Mouse (Mus musculus) layer of hippocampus, adult 9-10 months (tissue): Measurements from ENCODE around the gene Lmtk2.

Experiments
- DNase-seq: peaks from one replicate; pipeline ENCODE4 v3.0.0; 2022; ENCODE audit warnings: low spot score

The Lmtk2 gene

DNA sequence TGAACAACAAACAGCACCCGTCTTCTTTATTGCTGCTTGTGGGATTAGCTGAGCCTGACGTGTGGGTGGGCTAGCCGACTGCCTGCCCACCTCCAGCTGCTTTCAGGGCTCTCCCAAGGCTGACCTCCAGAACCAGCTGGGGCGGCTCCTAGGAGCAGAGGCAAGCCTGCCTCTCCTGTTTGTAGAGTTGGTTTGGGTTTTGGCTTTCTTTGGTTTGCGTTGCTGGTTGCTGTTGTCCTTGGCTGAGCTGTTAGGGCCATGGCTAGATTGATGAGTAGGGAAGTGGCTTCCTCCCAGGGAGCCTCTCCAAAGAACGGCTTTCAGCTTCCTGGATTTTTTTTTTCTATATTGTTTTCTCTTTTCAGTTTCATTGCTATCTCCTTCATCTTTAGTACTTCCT is 78.0 kb downstream of the Lmtk2 start:
- no peak for DNase-seq

DNA sequence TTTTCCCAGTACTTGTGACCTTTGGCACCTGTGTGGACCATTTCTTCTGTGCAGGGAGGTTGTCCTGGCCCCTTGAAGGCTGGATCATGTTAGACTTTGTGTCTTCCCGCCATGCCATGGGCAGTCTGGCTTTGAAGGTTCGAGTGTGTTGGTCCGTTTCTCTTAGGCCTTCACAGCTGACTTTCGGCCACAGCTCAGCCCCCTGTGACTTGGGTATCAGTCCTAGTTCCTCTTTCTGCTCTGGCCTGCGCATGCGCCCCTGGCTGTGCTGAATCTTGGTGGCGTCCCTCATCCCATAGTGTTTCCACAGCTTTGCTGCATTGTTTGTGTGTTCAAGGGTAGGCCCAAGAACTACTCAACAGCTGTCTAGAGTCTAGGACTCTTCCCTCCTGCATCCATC is 81.0 kb downstream of the Lmtk2 start:
- no peak for DNase-seq

DNA sequence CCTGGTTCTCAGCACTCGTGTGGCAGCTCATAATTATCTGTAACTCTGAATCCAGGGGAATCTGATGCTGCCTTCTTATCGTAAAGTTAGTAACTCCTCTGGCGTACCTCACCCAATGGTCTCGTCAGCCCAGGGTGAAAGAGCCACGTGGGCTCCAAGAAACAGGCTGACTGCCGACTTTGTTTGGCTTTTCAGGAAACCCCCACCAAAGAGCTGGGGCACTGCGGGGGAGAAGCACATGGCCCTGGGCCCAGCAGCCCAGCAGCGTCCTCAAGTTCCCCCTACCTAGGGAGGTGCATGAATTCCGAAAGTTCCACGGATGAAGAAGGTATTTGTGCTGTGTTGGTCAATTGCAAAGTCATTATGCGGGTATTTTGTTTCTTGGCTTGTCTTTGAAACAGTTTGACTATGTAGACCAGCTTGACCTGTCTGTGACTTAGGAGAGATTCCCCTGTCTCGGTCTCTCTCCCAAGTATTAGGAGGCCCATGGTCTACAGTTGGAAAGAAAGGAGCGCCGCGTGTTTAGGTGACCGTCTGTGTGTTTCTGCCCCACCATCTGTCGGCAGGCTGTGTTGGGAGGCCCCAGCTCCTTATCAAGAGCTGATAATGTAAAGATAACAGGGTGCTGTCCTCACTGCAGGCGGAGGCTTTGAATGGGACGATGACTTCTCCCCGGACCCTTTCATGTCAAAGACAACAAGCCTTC is 82.5 kb downstream of the Lmtk2 start:
- no peak for DNase-seq

DNA sequence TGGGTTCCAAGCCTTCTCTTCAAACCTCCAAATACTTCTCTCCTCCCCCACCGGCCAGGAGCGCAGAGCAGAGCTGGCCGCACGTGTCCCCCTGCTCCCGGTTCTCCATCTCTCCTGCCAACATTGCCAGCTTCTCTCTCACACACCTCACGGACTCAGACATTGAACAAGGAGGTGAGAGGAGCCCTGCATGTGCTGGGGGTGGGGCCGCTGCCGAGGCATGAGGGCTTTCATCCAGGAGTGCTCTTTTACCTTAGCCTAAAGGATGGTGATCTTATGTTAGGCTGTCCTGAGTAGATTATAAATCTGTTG is 83.0 kb downstream of the Lmtk2 start:
- no peak for DNase-seq

DNA sequence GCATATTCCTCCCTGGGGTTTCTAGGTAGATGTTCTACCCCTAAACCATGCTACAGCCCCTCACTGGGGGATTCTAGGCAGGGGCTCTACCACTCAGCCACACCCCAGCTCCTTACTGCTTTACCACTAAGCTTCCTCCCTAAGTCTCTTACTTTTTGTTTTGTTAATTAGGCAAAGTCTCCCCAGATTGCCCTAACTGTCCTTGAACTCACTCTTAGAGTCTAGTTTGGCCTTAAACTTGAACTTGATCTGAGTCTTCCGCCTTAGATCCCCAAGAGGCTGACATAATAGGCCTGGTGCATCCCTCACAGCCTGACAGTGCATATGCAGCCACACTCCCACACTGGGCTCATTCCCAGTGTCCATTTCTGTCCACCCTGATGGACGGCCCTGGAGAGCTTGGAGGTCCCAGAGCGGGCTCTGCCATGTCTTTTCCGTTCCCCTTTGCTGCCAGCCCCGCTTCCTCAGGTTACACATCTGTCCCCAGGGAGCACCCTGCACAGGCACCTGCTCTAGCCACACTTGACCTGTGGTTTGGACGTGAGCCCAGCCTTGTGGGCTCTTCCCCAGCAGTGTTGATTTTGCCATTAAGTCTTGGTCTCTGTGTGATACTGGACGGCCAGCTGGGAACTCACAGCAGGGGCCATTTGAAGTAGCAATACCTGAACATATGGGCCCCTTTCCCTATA is 83.6 kb downstream of the Lmtk2 start:
- DNase-seq, result no peak

DNA sequence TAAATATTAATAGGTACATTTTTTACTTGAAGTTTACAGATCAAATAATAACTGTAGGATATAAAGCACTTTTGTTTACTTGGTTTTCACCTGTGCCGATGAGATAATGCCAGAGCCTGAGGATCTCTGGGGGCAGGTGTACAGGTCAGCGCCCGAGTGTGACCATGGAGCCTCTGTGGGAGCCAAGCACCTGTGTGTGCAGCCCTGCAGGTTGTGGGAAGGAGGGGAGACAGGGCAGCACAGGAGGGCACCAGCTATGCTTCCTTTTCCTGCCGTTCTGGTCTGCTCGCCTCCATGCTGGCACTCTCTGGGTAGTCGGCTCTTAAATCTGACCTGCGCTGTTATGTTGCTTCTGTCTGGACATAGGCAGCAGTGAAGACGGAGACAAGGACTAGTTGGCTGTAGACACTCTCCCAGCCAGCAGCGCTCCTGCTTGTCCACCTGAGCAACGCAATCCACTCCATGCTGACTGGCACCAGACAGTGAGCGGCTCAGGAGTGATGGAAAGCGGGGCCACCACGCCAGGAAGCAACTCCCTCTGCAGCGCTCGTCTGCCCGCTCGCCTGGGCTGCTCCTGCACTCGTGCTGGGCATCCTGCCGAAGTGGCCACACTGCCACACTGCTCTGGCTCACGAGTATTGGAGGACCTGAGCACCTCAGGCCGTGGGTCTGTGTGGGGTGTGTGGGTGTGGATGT is 84.3 kb downstream of the Lmtk2 start:
- no peak for DNase-seq

DNA sequence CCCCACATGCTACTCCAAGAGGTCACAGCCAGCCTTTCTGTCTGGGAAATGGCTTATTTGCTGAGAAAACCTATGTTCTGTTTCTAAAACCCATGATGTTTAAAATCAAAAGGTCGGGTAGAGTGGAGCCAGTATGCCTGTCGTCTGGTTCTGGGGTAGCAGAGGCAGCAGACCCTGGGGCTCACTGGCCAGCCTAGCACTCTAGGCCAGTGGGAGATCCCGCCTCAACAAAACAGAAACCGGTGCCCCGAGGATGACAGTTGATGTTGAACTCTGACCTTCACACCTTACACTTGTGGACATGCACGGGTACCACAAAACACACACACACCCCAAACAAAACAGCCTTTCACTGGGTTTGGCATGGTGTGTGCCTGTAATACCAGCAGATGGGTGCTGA is 88.2 kb downstream of the Lmtk2 start:
- no peak for DNase-seq

DNA sequence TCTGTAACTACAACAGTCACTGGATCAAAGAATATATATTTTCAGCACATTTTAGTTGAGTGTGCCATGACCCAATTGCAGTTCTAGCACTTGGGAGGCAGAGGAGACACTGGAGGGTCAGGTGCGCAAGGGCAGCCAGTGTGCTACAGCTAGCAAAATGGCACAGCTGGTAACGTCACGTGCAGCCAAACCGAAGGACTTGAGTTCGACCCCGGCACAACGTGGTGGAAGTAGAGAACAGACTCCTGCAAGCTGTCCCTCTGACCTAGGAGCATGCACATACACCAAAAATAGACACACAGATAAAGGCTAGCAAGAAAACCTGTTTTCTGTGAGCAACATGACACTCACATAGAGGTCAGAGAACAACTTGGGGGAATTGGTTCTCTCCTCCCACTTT is 89.1 kb downstream of the Lmtk2 start:
- no peak for DNase-seq

DNA sequence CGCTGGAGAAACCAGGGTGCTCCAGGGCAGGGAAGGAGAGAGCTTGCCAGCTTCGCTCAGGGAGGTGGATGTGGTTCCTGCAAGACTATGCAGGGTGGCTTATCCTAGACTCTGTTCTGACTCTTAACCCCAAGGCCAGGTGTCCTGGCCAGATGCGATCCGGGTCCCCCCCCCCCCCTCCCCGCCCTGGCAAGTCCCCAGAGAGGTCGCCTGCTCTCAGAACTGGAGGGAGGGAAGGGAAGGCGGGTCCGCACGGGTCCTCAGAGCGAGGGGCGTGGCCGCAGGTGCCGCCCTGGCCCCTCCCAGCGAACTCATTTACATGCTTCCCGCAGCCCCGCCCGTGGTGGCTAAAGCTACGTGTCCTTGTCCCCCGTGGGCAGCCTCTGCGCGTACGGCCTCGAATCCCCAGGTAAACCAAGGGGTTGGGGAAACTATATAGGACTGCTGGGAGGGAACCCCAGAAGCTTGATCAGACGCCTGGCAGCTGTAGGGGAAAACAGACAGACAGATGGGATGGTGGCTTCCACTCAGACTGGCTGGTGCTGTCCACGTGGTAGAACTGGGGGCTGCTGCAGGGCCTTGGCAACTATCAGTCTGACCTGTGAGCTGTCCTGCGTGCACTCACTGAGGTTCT is 89.8 kb downstream of the Lmtk2 start, which contains the start of gene Bhlha15:
TSS of gene Bhlha15 (plus strand) at position 337 of the 634 bp plus-strand sequence.
- DNase-seq, result no peak

DNA sequence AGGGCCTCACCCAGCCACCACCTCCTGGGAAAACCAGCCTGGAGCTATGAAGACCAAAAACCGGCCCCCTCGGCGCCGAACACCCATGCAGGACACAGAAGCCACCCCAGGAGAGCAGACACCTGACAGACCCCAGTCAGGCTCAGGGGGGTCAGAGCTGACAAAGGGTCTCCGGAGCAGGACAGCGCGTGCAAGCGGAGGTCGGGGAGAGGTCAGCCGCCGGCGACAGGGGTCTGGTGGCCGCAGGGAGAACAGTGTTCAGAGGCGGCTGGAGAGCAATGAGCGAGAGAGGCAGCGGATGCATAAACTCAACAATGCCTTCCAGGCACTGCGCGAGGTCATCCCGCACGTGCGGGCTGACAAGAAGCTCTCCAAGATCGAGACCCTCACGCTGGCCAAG is 90.8 kb downstream of the Lmtk2 start:
- DNase-seq, result no peak

DNA sequence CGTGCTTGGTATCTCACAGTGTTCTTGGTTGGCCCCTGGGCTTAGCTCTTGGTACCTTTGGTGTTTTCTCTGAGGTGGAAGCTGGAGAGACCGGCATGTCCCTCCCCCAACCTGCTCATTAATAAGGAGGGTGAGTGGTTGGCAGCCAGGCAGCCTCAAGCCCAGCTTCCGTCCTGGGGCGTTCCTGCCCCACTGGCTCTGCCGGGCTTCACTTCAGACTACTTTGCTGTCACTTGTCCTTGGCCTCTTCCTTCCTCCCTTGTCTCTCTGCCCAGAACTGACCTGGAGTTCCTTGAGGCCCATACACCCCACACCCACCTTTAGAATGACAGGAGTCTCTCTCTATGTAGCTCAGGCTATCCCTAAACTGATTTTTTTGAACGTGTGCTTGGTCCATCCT is 92.4 kb downstream of the Lmtk2 start:
- no peak for DNase-seq

DNA sequence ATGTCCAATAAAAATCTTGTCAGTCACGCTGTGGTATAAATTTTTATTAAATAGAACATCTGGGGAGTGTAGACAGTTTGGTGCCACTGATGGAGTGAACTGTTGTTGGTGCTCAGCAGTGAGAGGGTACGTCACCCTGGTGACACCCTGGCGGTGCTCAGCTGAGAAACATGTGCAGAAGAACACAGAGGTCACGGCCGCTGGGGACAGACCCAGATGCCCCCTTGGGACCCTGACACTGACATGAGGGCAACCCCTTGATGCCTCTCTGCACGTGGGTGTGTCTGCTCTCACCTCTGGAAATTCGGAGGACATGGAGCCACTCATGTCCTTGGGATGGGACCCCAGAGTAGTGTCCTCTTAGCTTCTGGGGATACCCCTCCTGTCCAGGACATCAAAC is 94.2 kb downstream of the Lmtk2 start:
- DNase-seq, result no peak

DNA sequence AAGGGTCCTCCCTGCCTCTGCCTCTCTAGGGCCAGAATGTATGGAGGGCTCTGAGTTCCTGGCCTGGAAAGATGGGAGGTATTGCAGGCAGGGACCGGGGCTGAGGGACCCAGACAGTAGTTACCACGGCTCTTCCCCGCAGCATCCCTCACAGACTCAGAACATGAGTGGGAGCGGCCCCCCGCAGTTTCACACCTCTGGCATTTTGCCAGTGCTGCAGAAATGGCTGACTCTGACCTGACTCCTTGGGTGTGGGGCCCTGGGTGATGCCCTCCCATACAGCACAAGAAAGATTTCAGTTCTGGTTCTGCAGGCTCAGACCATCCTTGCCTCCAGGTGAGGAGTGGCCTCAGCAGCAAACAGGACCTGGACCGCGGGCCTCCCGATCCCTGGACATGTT is 95.3 kb downstream of the Lmtk2 start:
- no peak for DNase-seq

DNA sequence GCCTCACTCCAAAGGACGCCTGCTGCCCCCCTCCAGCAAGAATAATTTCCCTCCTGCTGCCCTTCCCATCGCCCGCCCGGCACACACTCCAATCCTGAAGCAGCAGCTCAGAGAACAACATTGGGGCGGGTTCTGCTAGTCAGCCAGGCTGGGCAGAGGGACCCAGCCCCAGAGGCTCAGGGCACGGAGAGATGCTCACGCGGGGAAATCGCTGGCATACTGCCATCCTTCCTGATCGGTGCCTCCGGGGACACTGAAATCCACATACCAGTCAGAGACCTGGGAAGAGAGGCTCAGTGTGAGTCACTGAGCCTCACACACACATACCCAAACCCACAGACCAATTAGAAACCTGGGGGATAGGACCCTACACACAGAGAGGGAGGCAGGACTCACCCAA is 100.4 kb downstream of the Lmtk2 start:
- no peak for DNase-seq

DNA sequence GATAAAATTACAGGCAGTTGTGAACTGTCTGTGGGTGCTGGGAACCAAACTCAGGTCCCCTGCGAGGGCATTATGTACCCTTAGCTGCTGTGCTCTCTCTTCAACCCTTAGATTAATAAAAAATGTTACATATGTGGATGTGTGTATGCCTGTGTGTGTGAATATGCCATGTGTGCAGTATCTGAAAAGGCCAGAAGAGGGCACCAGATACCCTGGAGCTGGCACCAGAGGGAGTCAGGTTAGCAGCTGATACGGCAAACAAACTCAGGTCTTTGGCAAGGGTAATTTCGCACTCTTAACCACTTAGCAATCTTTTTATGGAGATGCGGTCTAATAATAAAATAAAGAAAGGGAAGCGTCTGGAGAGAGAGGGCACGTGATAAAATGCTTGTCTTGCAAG is 102.2 kb downstream of the Lmtk2 start:
- DNase-seq, result no peak

DNA sequence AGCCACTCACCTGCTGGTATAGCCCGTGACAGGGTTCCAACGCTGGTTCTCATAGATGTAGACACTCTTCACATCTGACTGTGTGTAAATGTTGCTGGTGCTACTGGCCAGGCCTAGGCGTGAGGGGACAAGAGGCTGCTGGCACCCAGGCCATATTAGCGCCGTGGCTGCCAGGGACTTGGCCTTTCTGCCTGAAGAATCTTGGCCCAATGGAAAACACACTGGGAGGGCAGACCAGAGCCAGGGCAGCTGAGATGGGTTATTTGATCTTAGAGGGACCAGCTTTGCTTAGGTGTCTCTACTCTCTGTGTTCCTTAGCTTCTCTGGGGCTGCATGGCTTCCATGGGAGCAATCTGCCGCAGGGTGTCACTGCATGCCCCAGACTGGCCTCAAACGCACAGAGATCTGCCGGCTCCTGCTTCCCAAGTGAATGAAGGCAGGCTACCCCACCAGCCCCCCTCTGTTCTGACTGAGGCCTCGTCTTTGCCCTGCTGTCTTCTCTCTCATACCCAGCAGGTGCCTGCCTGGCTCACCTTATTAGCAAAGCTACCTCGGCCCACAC is 103.2 kb downstream of the Lmtk2 start:
- DNase-seq, result no peak

DNA sequence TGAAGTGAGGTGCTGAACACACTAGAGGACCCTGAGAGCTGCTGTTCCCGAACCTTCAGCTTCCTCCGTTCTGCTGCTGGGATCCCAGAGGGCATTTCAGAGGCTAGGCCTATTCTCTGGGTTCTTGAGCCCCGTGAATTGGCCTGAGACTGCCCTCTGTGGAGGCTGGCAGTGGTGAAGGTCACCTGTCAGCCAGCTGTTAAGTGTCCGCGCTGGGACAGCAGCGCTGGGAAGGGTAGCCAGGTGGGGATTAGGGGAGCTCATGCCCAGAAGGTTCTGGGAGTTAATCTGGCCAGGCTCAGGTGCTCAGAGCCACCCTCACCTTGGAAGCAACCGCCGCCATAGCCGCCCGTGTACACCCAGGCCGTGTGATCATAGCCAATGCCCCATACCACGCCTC is 104.1 kb downstream of the Lmtk2 start:
- DNase-seq, result no peak

DNA sequence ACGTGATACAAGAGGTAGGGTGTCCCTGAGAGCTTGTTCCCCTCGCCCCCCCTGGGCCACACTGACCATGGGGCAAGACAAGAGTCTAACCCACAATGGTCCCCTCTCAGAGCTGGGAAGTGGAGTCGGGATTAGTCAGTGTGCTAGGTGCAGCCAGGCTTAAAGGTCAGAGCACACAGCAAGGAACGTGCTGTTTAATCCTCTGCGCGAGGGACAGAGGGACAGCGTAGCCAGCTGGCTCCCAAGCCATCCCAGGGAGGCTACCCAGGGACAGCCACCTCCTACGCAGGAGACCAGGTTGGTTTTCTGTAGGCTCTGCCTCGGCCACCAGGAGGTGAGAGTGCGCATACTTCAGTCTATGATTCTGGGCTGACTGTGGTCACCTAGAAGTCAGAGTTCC is 104.7 kb downstream of the Lmtk2 start:
- DNase-seq, result no peak

DNA sequence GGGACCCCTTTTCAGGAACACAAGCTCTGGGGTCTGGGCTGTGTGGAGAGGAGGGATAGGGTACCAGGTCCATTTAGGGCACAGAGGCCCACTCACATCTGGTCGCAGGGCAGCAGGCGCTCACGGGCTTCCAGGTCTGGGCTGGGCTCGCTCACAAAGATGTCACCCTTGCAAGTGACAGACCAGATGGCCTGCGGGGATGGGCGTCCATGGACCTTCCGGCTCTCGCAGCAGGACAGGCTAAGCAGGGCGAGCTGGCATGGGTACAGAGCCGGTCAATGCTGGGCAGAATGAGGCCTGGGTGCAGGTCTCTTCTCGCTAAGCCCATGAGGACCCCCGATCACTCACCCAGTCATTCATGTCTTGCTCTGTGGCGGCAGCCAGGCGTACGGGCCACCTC is 105.8 kb downstream of the Lmtk2 start:
- DNase-seq, result no peak

DNA sequence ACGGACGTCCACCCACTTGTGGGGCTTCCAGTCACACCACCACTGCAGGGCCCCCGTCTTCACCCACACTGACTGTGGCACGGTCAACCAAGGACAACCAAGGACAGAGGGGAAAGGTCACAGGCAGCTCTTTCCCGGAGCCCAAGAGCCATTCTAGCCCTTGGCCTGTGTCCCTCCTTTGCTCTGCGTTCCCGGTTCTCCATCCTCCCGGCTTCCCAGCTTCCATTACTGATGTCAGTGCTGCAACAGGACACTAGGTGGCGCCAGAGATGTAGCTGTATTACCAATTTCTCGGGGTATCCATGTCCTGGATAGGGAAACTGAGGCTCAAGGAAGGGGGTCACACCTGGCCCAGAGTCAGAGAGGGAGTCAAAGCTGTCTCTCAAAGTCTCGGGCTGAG is 107.2 kb downstream of the Lmtk2 start:
- DNase-seq, result no peak

DNA sequence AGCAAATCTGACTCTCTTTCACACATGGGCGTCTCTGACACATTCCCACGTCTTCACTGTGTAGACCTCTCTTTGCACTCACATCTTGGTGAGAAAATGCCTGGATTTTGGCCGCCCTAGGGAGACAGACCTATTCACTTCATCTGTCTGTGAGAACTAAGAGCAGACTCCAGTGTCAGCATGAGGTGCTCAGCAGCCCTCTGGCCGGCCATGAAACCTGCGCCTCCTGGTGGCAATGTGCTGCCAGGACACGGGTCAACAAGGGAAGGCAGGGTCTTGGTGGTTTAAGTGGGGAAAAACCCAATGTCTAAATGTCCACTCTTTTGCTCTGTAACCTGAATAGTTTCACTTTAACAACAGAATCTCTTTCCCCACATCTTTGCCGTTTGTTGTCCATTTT is 114.2 kb downstream of the Lmtk2 start:
- DNase-seq, result no peak

DNA sequence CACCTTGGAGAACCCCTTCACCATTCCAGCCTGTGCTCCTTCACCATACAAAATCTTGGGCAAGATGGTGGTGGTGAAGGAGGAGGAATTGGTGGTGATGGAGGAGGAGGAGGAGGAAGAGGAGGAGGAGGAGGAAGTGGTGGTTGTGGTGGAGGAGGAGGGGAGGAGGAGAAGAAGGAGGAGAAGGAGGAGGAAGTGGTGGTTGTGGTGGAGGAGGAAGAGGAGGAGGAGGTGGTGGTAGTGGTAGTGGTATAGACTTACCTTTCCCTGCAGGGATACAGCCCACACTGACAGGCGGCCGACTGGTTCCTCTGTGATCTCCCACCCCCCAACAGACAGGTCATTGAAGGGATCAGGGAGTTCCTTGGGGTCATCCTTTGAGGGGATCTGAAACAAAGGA is 115.8 kb downstream of the Lmtk2 start:
- no peak for DNase-seq

DNA sequence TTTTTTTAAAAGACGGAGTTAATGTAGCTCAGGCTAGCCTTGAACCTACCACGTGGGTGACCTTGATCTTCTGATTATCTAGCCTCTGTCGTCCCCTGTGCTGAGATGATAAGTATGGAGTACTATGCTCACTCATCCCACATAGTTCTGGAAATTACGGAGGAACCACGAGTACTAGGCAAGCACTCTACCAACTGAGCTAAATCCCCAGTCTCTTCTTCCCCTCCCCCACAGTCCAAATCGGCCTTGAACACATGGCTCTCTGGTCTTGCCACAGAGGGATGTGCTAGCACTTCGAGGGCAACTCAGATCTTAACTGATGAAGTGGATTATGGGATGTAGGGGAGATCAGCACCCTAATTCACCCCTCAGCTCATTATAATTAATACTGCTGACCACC is 117.8 kb downstream of the Lmtk2 start:
- no peak for DNase-seq
